Mouse (Mus musculus) spleen, postnatal 36 days (tissue): ENCODE results near the gene Hes1.
"Not testable (repeated sequence)": the region's sequence is repeated elsewhere in the genome, so short reads cannot be mapped to it uniquely, and the experiment has no call there.

Experiments used
- DNase-seq, 2 experiments: peaks; one replicate each; pipeline ENCODE4 v3.0.0; 2022; ENCODE audit warnings: low spot score in 2 of 2, mixed read lengths in 1 of 2

Gene Hes1

GRCm38 (mm10) chr16:30069950-30070770 is 6.0 kb downstream of the Hes1 start:
- peak; percentile 74 to 76 for DNase-seq

GRCm38 (mm10) chr16:30070771-30071191 is 6.6 kb downstream of the Hes1 start:
- peak in 1 of 2 experiments; percentile 34 for DNase-seq

GRCm38 (mm10) chr16:30073317-30073716 is 9.1 kb downstream of the Hes1 start:
- no peak for DNase-seq

- no peak for DNase-seq
Observed at GRCm38 (mm10) chr16:30081498-30081897, 17.3 kb downstream of the Hes1 start.

GRCm38 (mm10) chr16:30081980-30082379 is 17.8 kb downstream of the Hes1 start:
- no peak for DNase-seq

- no peak for DNase-seq
Observed at GRCm38 (mm10) chr16:30082965-30083364, 18.8 kb downstream of the Hes1 start.

- no peak for DNase-seq
Observed at GRCm38 (mm10) chr16:30083536-30083935, 19.4 kb downstream of the Hes1 start.

GRCm38 (mm10) chr16:30088646-30089045 is 24.5 kb downstream of the Hes1 start:
- no peak for DNase-seq

GRCm38 (mm10) chr16:30090200-30090865 is 26.1 kb downstream of the Hes1 start:
- DNase-seq, result no peak

- no peak for DNase-seq
Observed at GRCm38 (mm10) chr16:30096050-30096449, 31.9 kb downstream of the Hes1 start.

- DNase-seq, result no peak
Observed at GRCm38 (mm10) chr16:30096475-30096874, 32.3 kb downstream of the Hes1 start.

GRCm38 (mm10) chr16:30099124-30099523 is 34.9 kb downstream of the Hes1 start:
- no peak for DNase-seq

- DNase-seq, result no peak
Observed at GRCm38 (mm10) chr16:30102149-30102915, 38.1 kb downstream of the Hes1 start.

GRCm38 (mm10) chr16:30102982-30103381 is 38.8 kb downstream of the Hes1 start:
- DNase-seq, result no peak

- DNase-seq, result no peak
Observed at GRCm38 (mm10) chr16:30103495-30103894, 39.3 kb downstream of the Hes1 start.

- no peak for DNase-seq
Observed at GRCm38 (mm10) chr16:30104363-30104762, 40.2 kb downstream of the Hes1 start.

GRCm38 (mm10) chr16:30105476-30105875 is 41.3 kb downstream of the Hes1 start:
- DNase-seq, result no peak

GRCm38 (mm10) chr16:30108167-30108566 is 44.0 kb downstream of the Hes1 start:
- DNase-seq, result not testable (repeated sequence)

- no peak for DNase-seq
Observed at GRCm38 (mm10) chr16:30110466-30110865, 46.3 kb downstream of the Hes1 start.

GRCm38 (mm10) chr16:30111069-30111468 is 46.9 kb downstream of the Hes1 start:
- DNase-seq, result no peak

- no peak for DNase-seq
Observed at GRCm38 (mm10) chr16:30111566-30111965, 47.4 kb downstream of the Hes1 start.

GRCm38 (mm10) chr16:30113170-30113569 is 49.0 kb downstream of the Hes1 start:
- DNase-seq, result no peak
